ENCODE assay signal across 8 mouse cellular contexts in genomic region chr11:73049335-73049734, GRCm38 (mm10). TPM values are rescaled to one million over a fixed set of nuclear protein-coding genes. Genes with fewer than 3 reads are reported as not detected.
DNase-seq lines count a peak whose midpoint lies in the region; ATAC-seq lines count a peak whose summit lies in the region.

No protein-coding gene starts in this region.

- intact Hi-C loops in gastrocnemius, postnatal 14 days (cut with DNase I; ENCODE audit: low total_unique reads): no loop called here
- intact Hi-C loops in left cerebral cortex, postnatal 36 days (cut with DNase I): loop anchor here (5.0 kb wide), 1 partner anchor 122 kb away; no protein-coding TSS in a partner anchor

- DNase-seq in layer of hippocampus, adult 11-12 months (ENCODE audit: low spot score): peak; percentile 81
- DNase-seq in layer of hippocampus, adult 9-10 months (ENCODE audit: low spot score): no peak
- peak; percentile 89 for DNase-seq in embryo, embryonic 10 days (ENCODE audit: low spot score)
- peak; percentile 70 for DNase-seq in gastrocnemius, postnatal 14 days
- peak; percentile 91 for DNase-seq in intestine, embryonic 14.5 days (ENCODE audit: low spot score)
- DNase-seq in left cerebral cortex, postnatal 36 days (ENCODE audit: low spot score in 2 of 2): peak; percentile 63 to 76
- DNase-seq in mesoderm, embryonic 11.5 days (ENCODE audit: low read depth, low spot score): peak; percentile 89
- peak; percentile 49 for DNase-seq in skeletal muscle tissue, adult 2 months (ENCODE audit: low read depth, low spot score)

- no peaks in the 10 kb centered on the region for H3K27me3 ChIP-seq in intestine, embryonic 14.5 days (replicated peaks; ENCODE audit: control insufficient read depth, insufficient read depth, low read length)

- H3K4me2 ChIP-seq in intestine, embryonic 14.5 days (ENCODE audit: low read length): peak overlapping the region; percentile 79

- no peak overlapping the region for H3K9ac ChIP-seq in intestine, embryonic 14.5 days (ENCODE audit: low read length)

- peaks cover 42% of the 10 kb centered on the region for H3K36me3 ChIP-seq in intestine, embryonic 14.5 days (ENCODE audit: control insufficient read depth, insufficient read depth, low read length)

- no peaks in the 10 kb centered on the region for H3K9me3 ChIP-seq in intestine, embryonic 14.5 days (ENCODE audit: control insufficient read depth, low read length)

- WGBS in intestine, embryonic 14.5 days: 4% methylated on average over 4 of the region's 4 CpGs

- no peak for ATAC-seq in intestine, embryonic 14.5 days (replicated peaks; ENCODE audit: low FRiP score, low TSS enrichment, low read depth)

- no peak overlapping the region; the same call in 1 of the 2 replicates for H3K4me3 ChIP-seq in intestine, embryonic 14.5 days (ENCODE audit: low read depth, low read length)

- no peak overlapping the region for H3K27ac ChIP-seq in intestine, embryonic 14.5 days (ENCODE audit: low read depth)

- H3K4me1 ChIP-seq in intestine, embryonic 14.5 days (replicated peaks; ENCODE audit: control insufficient read depth, insufficient read depth, low read length): peaks cover 8% of the 10 kb centered on the region

RNA-seq across cellular contexts. Expression of gene Ncbp3, which starts 1.8 kb away (rescaled TPM):
- total RNA-seq in gastrocnemius, postnatal 14 days (2021): 1 to 10 TPM; 3.3 to 3.9 TPM
- 10.0 and 11.9 TPM in 2 replicates for polyA plus RNA-seq in intestine, embryonic 14.5 days (2014; fragmentation: Nextera tagmentation; extraction: Ambion mirVana)
- 10 to 100 TPM in 1 of 2 experiments, 1 to 10 TPM in 1; 7.5 to 10.6 TPM for total RNA-seq in left cerebral cortex, postnatal 36 days (2021)

RNA-seq across cellular contexts. Expression of gene Camkk1, which starts 30.5 kb away (rescaled TPM):
- total RNA-seq in gastrocnemius, postnatal 14 days (2021): 1 to 10 TPM; 1.1 to 1.8 TPM
- 4.4 and 4.5 TPM in 2 replicates for polyA plus RNA-seq in intestine, embryonic 14.5 days (2014; fragmentation: Nextera tagmentation; extraction: Ambion mirVana)
- total RNA-seq in left cerebral cortex, postnatal 36 days (2021): 100 to 1,000 TPM; 102 to 106 TPM

RNA-seq across cellular contexts. Expression of gene Itgae, which starts 41.0 kb away (rescaled TPM):
- under 1 TPM; 0.07 to 0.10 TPM for total RNA-seq in gastrocnemius, postnatal 14 days (2021)
- polyA plus RNA-seq in intestine, embryonic 14.5 days (2014; fragmentation: Nextera tagmentation; extraction: Ambion mirVana): 0.23 and 0.28 TPM in 2 replicates
- under 1 TPM; 0.14 to 0.17 TPM for total RNA-seq in left cerebral cortex, postnatal 36 days (2021)

RNA-seq across cellular contexts. Expression of gene P2rx1, which starts 50.4 kb away (rescaled TPM):
- 1 to 10 TPM in 1 of 2 experiments, under 1 TPM in 1; 0.38 to 1.1 TPM for total RNA-seq in gastrocnemius, postnatal 14 days (2021)
- 1.7 and 10.1 TPM in 2 replicates for polyA plus RNA-seq in intestine, embryonic 14.5 days (2014; fragmentation: Nextera tagmentation; extraction: Ambion mirVana)
- total RNA-seq in left cerebral cortex, postnatal 36 days (2021): under 1 TPM; 0.36 to 0.62 TPM

Comparison
In these comparisons a context has a peak if more than half of its experiments do, and no peak if none do; other contexts are left out.
1. RNA of gene Camkk1, which starts 30.5 kb away (total RNA-seq): 102 to 106 TPM in left cerebral cortex, postnatal 36 days; 1.1 to 1.8 TPM in gastrocnemius, postnatal 14 days; every median in the first group is over 10 times any median in the second.